Mouse (Mus musculus) embryonic facial prominence, embryonic 12.5 days (tissue): ENCODE data around the gene Zfp106. TPM values are rescaled to one million over a fixed set of nuclear protein-coding genes. Genes with fewer than 3 reads are reported as not detected.

ENCODE experiments used
- ATAC-seq: fragments of 200-750 bp; cut with Nextera tagmentation; 2 replicates; pipeline ENCODE4 v1.8.0; 2017; ENCODE audit not compliant: insufficient number of reproducible peaks, insufficient read depth, low FRiP score, low TSS enrichment
- H3K27ac ChIP-seq: fragments of 300-500 bp; sonication (generic); 2 replicates; pipeline ENCODE4 v1.5.1; 2016; ENCODE audit warnings: mild to moderate bottlenecking
- H3K27me3 ChIP-seq: fragments of 300-500 bp; sonication (generic); 2 replicates; pipeline ENCODE4 v1.6.1; 2016; ENCODE audit warnings: mild to moderate bottlenecking, moderate library complexity
- H3K36me3 ChIP-seq: fragments of 300-500 bp; sonication (generic); 2 replicates; pipeline ENCODE4 v1.6.1; 2016; ENCODE audit warnings: mild to moderate bottlenecking
- H3K4me1 ChIP-seq: fragments of 300-500 bp; sonication (generic); 2 replicates; pipeline ENCODE4 v1.6.1; 2016
- H3K4me2 ChIP-seq: fragments of 300-500 bp; sonication (generic); replicated peaks from 2 replicates; pipeline ENCODE4 v1.6.1; 2016; ENCODE audit warnings: mild to moderate bottlenecking, moderate library complexity
- H3K4me3 ChIP-seq: fragments of 300-500 bp; sonication (generic); 2 replicates; pipeline ENCODE4 v1.5.1; 2016; ENCODE audit warnings: mild to moderate bottlenecking
- H3K9ac ChIP-seq: fragments of 300-500 bp; sonication (generic); 2 replicates; pipeline ENCODE4 v1.6.1; 2016; ENCODE audit warnings: mild to moderate bottlenecking, moderate library complexity
- H3K9me3 ChIP-seq: fragments of 300-500 bp; sonication (generic); 2 replicates; pipeline ENCODE4 v1.6.1; 2016; ENCODE audit warnings: mild to moderate bottlenecking, moderate library complexity
- WGBS: fragments of 180-500 bp; shearing (Covaris S2); methylation state at CpG from one replicate; pipeline ENCODE4 v1.1.7; 2016; 5-methylcytosine and 5-hydroxymethylcytosine counted together
- polyA plus RNA-seq: library from polyadenylated mRNA; unstranded; fragments of >200 nt; fragmentation: Nextera tagmentation; extraction: Ambion mirVana; gene quantifications from 2 replicates; pipeline ENCODE4 v1.2.1, GENCODE M21; 2016

The Zfp106 gene
- polyA plus RNA-seq, 1 experiment from 2014 or later, result 57.0 TPM

GRCm38 (mm10) chr2:120499971-120500471, 63.6 kb downstream of the Zfp106 start:
- H3K4me1 ChIP-seq, result peaks cover 18% of the 10 kb centered on the region
- no peaks in the 10 kb centered on the region for H3K27me3 ChIP-seq
- H3K4me3 ChIP-seq, result no peak overlapping the region
- 0 out of 2 replicates have a peak, but pooled peaks cover 4% of the 10 kb centered on the region for H3K36me3 ChIP-seq
- H3K9ac ChIP-seq, result no peak overlapping the region
- no peak overlapping the region for H3K4me2 ChIP-seq
- H3K9me3 ChIP-seq, result no peaks in the 10 kb centered on the region
- WGBS, result 67% methylated on average over 6 of the region's 6 CpGs
- 0 out of 2 replicates have a peak overlapping the region, but pooled peaks have one; percentile 36 for H3K27ac ChIP-seq
- ATAC-seq, result no peak

- 69% methylated on average over 3 of the region's 3 CpGs for WGBS
- H3K9me3 ChIP-seq, result no peaks in the 10 kb centered on the region
These were observed 67.1 kb downstream of the Zfp106 start for GRCm38 (mm10) chr2:120496511-120496910.

GRCm38 (mm10) chr2:120493254-120493653, 70.4 kb downstream of the Zfp106 start:
- no peaks in the 10 kb centered on the region for H3K36me3 ChIP-seq
- H3K27ac ChIP-seq, result no peak overlapping the region
- H3K4me2 ChIP-seq, result no peak overlapping the region
- no peaks in the 10 kb centered on the region for H3K4me1 ChIP-seq
- WGBS, result 49% methylated on average over 4 of the region's 4 CpGs
- no peak for ATAC-seq
- H3K9me3 ChIP-seq, result no peaks in the 10 kb centered on the region
- H3K4me3 ChIP-seq, result no peak overlapping the region
- H3K9ac ChIP-seq, result no peak overlapping the region
- no peaks in the 10 kb centered on the region for H3K27me3 ChIP-seq

More at GRCm38 (mm10) chr2:120496511-120496910, 67.1 kb downstream of the Zfp106 start:
- Histone ChIP-seq H3K4me2 (no peak overlapping the region), H3K27ac (no peak overlapping the region), H3K27me3 (no peaks in the 10 kb centered on the region), H3K4me3 (no peak overlapping the region), H3K4me1 (0 out of 2 replicates have a peak, but pooled peaks cover 11% of the 10 kb centered on the region), H3K36me3 (no peaks in the 10 kb centered on the region), H3K9ac (no peak overlapping the region)
- no peak for ATAC-seq

GRCm38 (mm10) chr2:120484241-120484640, 79.4 kb downstream of the Zfp106 start:
- Histone ChIP-seq H3K4me1 (no peaks in the 10 kb centered on the region), H3K36me3 (no peaks in the 10 kb centered on the region), H3K9me3 (no peaks in the 10 kb centered on the region), H3K27ac (no peak overlapping the region), H3K4me3 (no peak overlapping the region), H3K27me3 (no peaks in the 10 kb centered on the region), H3K9ac (no peak overlapping the region), H3K4me2 (no peak overlapping the region)
- no peak for ATAC-seq
- 91% methylated on average over 3 of the region's 3 CpGs for WGBS

- WGBS, result 69% methylated on average over 8 of the region's 8 CpGs
- Histone ChIP-seq H3K27me3 (no peaks in the 10 kb centered on the region), H3K36me3 (no peaks in the 10 kb centered on the region), H3K27ac (no peak overlapping the region), H3K9ac (no peak overlapping the region), H3K4me2 (no peak overlapping the region), H3K4me3 (no peak overlapping the region), H3K9me3 (no peaks in the 10 kb centered on the region), H3K4me1 (no peaks in the 10 kb centered on the region)
- ATAC-seq, result no peak
These were observed 80.9 kb downstream of the Zfp106 start for GRCm38 (mm10) chr2:120482506-120483389.

- no peaks in the 10 kb centered on the region for H3K27me3 ChIP-seq
- H3K4me1 ChIP-seq, result no peaks in the 10 kb centered on the region
- no peak overlapping the region for H3K4me2 ChIP-seq
- 74% methylated on average over 8 of the region's 8 CpGs for WGBS
- H3K9ac ChIP-seq, result no peak overlapping the region
- no peaks in the 10 kb centered on the region for H3K36me3 ChIP-seq
- H3K4me3 ChIP-seq, result no peak overlapping the region
- H3K9me3 ChIP-seq, result no peaks in the 10 kb centered on the region
- no peak overlapping the region for H3K27ac ChIP-seq
- ATAC-seq, result no peak
These were observed 81.7 kb downstream of the Zfp106 start for GRCm38 (mm10) chr2:120481921-120482320.

- Histone ChIP-seq H3K27ac (no peak overlapping the region), H3K9me3 (no peaks in the 10 kb centered on the region), H3K4me1 (no peaks in the 10 kb centered on the region), H3K9ac (no peak overlapping the region), H3K4me2 (no peak overlapping the region), H3K4me3 (no peak overlapping the region), H3K36me3 (no peaks in the 10 kb centered on the region), H3K27me3 (no peaks in the 10 kb centered on the region)
- no peak for ATAC-seq
- WGBS, result 62% methylated on average over 3 of the region's 3 CpGs
These were observed 85.0 kb downstream of the Zfp106 start for GRCm38 (mm10) chr2:120478600-120478999.

GRCm38 (mm10) chr2:120476277-120477087, 87.2 kb downstream of the Zfp106 start:
- Histone ChIP-seq H3K36me3 (no peaks in the 10 kb centered on the region), H3K27me3 (no peaks in the 10 kb centered on the region), H3K4me2 (no peak overlapping the region), H3K27ac (no peak overlapping the region), H3K4me3 (no peak overlapping the region), H3K9ac (no peak overlapping the region), H3K9me3 (no peaks in the 10 kb centered on the region), H3K4me1 (no peaks in the 10 kb centered on the region)
- no peak for ATAC-seq
- WGBS, result 76% methylated on average over 13 of the region's 13 CpGs

GRCm38 (mm10) chr2:120470856-120471255, 92.8 kb downstream of the Zfp106 start:
- 81% methylated on average over 4 of the region's 4 CpGs for WGBS
- Histone ChIP-seq H3K4me2 (no peak overlapping the region), H3K9me3 (no peaks in the 10 kb centered on the region), H3K4me1 (no peaks in the 10 kb centered on the region), H3K36me3 (no peaks in the 10 kb centered on the region), H3K9ac (no peak overlapping the region), H3K27me3 (no peaks in the 10 kb centered on the region), H3K27ac (no peak overlapping the region), H3K4me3 (no peak overlapping the region)
- ATAC-seq, result no peak

GRCm38 (mm10) chr2:120469715-120470114, 93.9 kb downstream of the Zfp106 start:
- H3K36me3 ChIP-seq, result no peaks in the 10 kb centered on the region
- ATAC-seq, result no peak
- WGBS, result 89% methylated on average over 10 of the region's 10 CpGs

GRCm38 (mm10) chr2:120469220-120469619, 94.4 kb downstream of the Zfp106 start:
- ATAC-seq, result no peak

More at GRCm38 (mm10) chr2:120469715-120470114, 93.9 kb downstream of the Zfp106 start:
- Histone ChIP-seq H3K4me1 (no peaks in the 10 kb centered on the region), H3K9me3 (no peaks in the 10 kb centered on the region), H3K27me3 (no peaks in the 10 kb centered on the region), H3K4me2 (no peak overlapping the region), H3K4me3 (no peak overlapping the region), H3K27ac (no peak overlapping the region), H3K9ac (no peak overlapping the region)

More at GRCm38 (mm10) chr2:120469220-120469619, 94.4 kb downstream of the Zfp106 start:
- no peaks in the 10 kb centered on the region for H3K4me1 ChIP-seq
- no peak overlapping the region for H3K27ac ChIP-seq
- no peaks in the 10 kb centered on the region for H3K9me3 ChIP-seq
- no peaks in the 10 kb centered on the region for H3K27me3 ChIP-seq
- no peaks in the 10 kb centered on the region for H3K36me3 ChIP-seq
- no peak overlapping the region for H3K4me3 ChIP-seq
- H3K9ac ChIP-seq, result no peak overlapping the region
- H3K4me2 ChIP-seq, result no peak overlapping the region
- WGBS, result 87% methylated on average over 3 of the region's 3 CpGs
